Mouse (Mus musculus): Measurements from ENCODE around the gene Limk2.

GRCm38 (mm10) chr11:3371599-3372295 lies 37.2 kb downstream of the Limk2 start:
- no peak for TF ChIP-seq CTCF (IDR thresholded peaks at IDR 0.05; ENCODE audit: control insufficient read depth, insufficient read depth, insufficient read length)
- TF ChIP-seq MYOD1 (IDR thresholded peaks at IDR 0.05; ENCODE audit: control insufficient read depth, insufficient read length, low read depth) = no peak
- no peak for TF ChIP-seq CEBPB (IDR thresholded peaks at IDR 0.05; ENCODE audit: low read depth)
- TF ChIP-seq USF1 (IDR thresholded peaks at IDR 0.05; ENCODE audit: low read depth) = no peak
- TF ChIP-seq MAX (IDR thresholded peaks at IDR 0.05) = no peak
- no peak for TF ChIP-seq MYOG (IDR thresholded peaks at IDR 0.05; ENCODE audit: control insufficient read depth, extremely low read depth, insufficient read length)
- TF ChIP-seq FOSL1 (IDR thresholded peaks at IDR 0.05; ENCODE audit: insufficient read depth, low read length, poor library complexity, severe bottlenecking) = no peak
